ENCODE assay signal across 22 mouse cellular contexts in the genomic region with DNA sequence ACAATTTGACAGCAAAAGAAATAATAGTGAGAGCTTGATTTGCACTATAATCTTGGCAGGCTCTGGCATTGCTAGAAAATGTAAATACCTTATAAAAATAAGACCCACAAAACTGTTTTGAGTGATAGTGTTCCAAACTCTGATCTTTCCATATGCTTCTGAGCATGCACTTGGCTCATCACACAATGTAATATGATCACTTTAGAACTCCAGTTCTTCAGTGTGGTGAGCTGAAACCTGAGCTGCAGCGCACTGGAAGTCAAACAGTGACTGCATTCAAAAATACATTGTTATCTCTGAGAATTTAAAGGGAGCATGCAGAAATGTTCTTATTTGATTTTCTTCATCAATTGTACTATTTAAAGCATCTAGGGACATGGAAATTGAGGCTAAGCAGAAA.
DNase-seq lines count a peak whose midpoint lies in the region; TF ChIP-seq lines count a peak whose summit lies in the region.
"Had no signal": no experiment of that assay in that cellular context is flagged by ENCODE, and none has a peak within 500 bp of the region (broad histone marks: within the 10 kb centered on the region; RNA-seq: fewer than 3 reads in every experiment).

No protein-coding gene starts in this region.

- DNase-seq in retina, embryonic 14.5 days (ENCODE audit: low spot score), result peak; percentile 3
- DNase-seq in retina, postnatal 1 day, result no peak
- peak; percentile 46 for DNase-seq in embryo, embryonic 10.5 days (ENCODE audit: low spot score)
- peak; percentile 12 for DNase-seq in embryonic facial prominence, embryonic 10.5 days (ENCODE audit: low spot score)
- DNase-seq in kidney, adult 2 months, result no peak
- DNase-seq in c-Kit-positive CD71-positive TER-119-positive erythroid progenitor cells, embryonic 14.5 days (ENCODE audit: low spot score), result no peak
- no peak for DNase-seq in cerebellum, adult 9-11 months
- DNase-seq: adrenal gland, adult 8-10 months; adrenal gland, postnatal 36 days; B cell, adult 2 months; cerebellum, adult 11-12 months; cerebellum, adult 9-10 months; cerebellum, postnatal 36 days; gastrocnemius, postnatal 10 days; heart, adult 18-20 months; heart, postnatal 10 days; heart, postnatal 4 days had no signal

- 38% methylated on average over 1 of the region's 1 CpGs for WGBS in embryonic facial prominence, embryonic 10.5 days
- WGBS in kidney, adult 2 months, result 31% methylated on average over 1 of the region's 1 CpGs

- no peaks in the 10 kb centered on the region for H3K36me3 ChIP-seq in embryonic facial prominence, embryonic 10.5 days (replicated peaks)
- no peaks in the 10 kb centered on the region for H3K36me3 ChIP-seq in kidney, adult 2 months (ENCODE audit: control insufficient read depth, insufficient read depth, low read length)
- H3K36me3 ChIP-seq: embryonic facial prominence, embryonic 12.5 days; forebrain, embryonic 12.5 days; G1E; heart, embryonic 10.5 days; hindbrain, embryonic 12.5 days had no signal

- no peak for TF ChIP-seq CTCF in kidney, adult 2 months (conservative IDR thresholded peaks at IDR 0.05; ENCODE audit: insufficient read depth, insufficient read length, low read depth, low read length)

- H3K9me3 ChIP-seq in embryonic facial prominence, embryonic 10.5 days, result no peaks in the 10 kb centered on the region
- H3K9me3 ChIP-seq: embryonic facial prominence, embryonic 12.5 days; forebrain, embryonic 12.5 days; G1E; heart, embryonic 10.5 days; hindbrain, embryonic 12.5 days had no signal

- H3K27ac ChIP-seq in embryonic facial prominence, embryonic 10.5 days (replicated peaks), result no peak overlapping the region
- no peak overlapping the region for H3K27ac ChIP-seq in kidney, adult 2 months (ENCODE audit: insufficient read depth, low read depth, low read length)
- H3K27ac ChIP-seq: embryonic facial prominence, embryonic 12.5 days; forebrain, embryonic 12.5 days; heart, embryonic 10.5 days; hindbrain, embryonic 12.5 days had no signal

- H3K27me3 ChIP-seq in embryonic facial prominence, embryonic 10.5 days (replicated peaks; ENCODE audit: low read depth, poor library complexity, severe bottlenecking), result no peaks in the 10 kb centered on the region
- H3K27me3 ChIP-seq in kidney, adult 2 months (replicated peaks; ENCODE audit: control insufficient read depth, insufficient read depth, low read length), result no peaks in the 10 kb centered on the region
- H3K27me3 ChIP-seq: embryonic facial prominence, embryonic 12.5 days; forebrain, embryonic 12.5 days; hindbrain, embryonic 12.5 days had no signal

- peaks cover 12% of the 10 kb centered on the region for H3K4me1 ChIP-seq in embryonic facial prominence, embryonic 10.5 days
- H3K4me1 ChIP-seq in kidney, adult 2 months (ENCODE audit: control insufficient read depth, insufficient read depth, low read length), result no peaks in the 10 kb centered on the region
- H3K4me1 ChIP-seq: forebrain, embryonic 12.5 days; heart, embryonic 10.5 days; hindbrain, embryonic 12.5 days had no signal

- no peak for TF ChIP-seq POLR2A in kidney, adult 2 months (IDR thresholded peaks at IDR 0.05; ENCODE audit: low read depth, low read length)

- H3K4me3 ChIP-seq in embryonic facial prominence, embryonic 10.5 days, result no peak overlapping the region
- no peak overlapping the region for H3K4me3 ChIP-seq in kidney, adult 2 months (ENCODE audit: insufficient read depth, low read depth, low read length)
- H3K4me3 ChIP-seq: embryonic facial prominence, embryonic 12.5 days; forebrain, embryonic 12.5 days; heart, embryonic 10.5 days; hindbrain, embryonic 12.5 days had no signal

Comparison
In these comparisons a context has a peak if more than half of its experiments do, and no peak if none do; other contexts are left out.
1. DNase-seq: peak in retina, embryonic 14.5 days (single experiment), embryo, embryonic 10.5 days (single experiment) and embryonic facial prominence, embryonic 10.5 days (single experiment); none in retina, postnatal 1 day (single experiment), kidney, adult 2 months (single experiment), c-Kit-positive CD71-positive TER-119-positive erythroid progenitor cells, embryonic 14.5 days (single experiment) and cerebellum, adult 9-11 months (single experiment).